31 mouse cellular contexts compared by ENCODE assay signal in the genomic region with DNA sequence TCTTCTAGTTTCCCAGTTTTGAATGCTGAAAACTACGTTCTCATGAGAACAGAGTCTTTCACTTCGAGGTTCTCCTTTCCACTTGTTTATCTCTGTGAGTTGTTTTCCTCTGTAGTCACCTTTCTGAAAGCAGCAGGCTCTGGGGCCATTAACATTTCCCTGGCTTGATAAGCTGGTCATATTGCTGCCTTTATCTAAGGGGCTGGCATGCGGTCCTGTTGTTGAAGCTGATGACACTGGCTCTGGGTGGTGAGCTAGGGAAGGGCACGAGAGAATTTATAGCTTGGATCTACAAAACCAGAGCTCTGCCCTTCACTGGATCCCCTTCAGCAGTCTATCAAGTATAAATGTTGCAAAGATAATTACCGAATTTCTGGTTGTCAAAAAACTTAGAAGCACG. TPM values are rescaled to one million over a fixed set of nuclear protein-coding genes. Genes with fewer than 3 reads are reported as not detected.
DNase-seq lines count a peak whose midpoint lies in the region; ATAC-seq lines count a peak whose summit lies in the region.
"Had no signal": no experiment of that assay in that cellular context is flagged by ENCODE, and none has a peak within 500 bp of the region (broad histone marks: within the 10 kb centered on the region; RNA-seq: fewer than 3 reads in every experiment).

No protein-coding gene starts in this region.

- ATAC-seq in heart, embryonic 15.5 days (replicated peaks; ENCODE audit: insufficient number of reproducible peaks, insufficient read depth, low FRiP score, low read depth): peak; percentile 82
- no peak for ATAC-seq in erythroid progenitor cell, adult 5-6 weeks (replicated peaks; ENCODE audit: low FRiP score, poor library complexity, severe bottlenecking)
- no peak for ATAC-seq in frontal cortex, adult (ENCODE audit: low TSS enrichment)
- ATAC-seq: forebrain, embryonic 13.5 days; liver, embryonic 12.5 days; liver, postnatal 0 days had no signal

- H3K4me3 ChIP-seq in heart, embryonic 10.5 days: no peak overlapping the region
- no peak overlapping the region for H3K4me3 ChIP-seq in heart, embryonic 15.5 days
- H3K4me3 ChIP-seq: embryonic facial prominence, embryonic 10.5 days; embryonic facial prominence, embryonic 15.5 days; forebrain, embryonic 13.5 days; layer of hippocampus, adult 2 months; liver, embryonic 12.5 days; megakaryocyte, embryonic 14.5 days; midbrain, embryonic 12.5 days; myocyte; neural tube, embryonic 12.5 days had no signal

- DNase-seq in heart, adult 18-20 months: peak; percentile 67 to 79
- DNase-seq in heart, embryonic 10.5 days (ENCODE audit: low spot score): peak; percentile 68
- peak; percentile 63 for DNase-seq in heart, postnatal 4 days
- DNase-seq in left cerebral cortex, adult 11 months (ENCODE audit: low spot score): no peak
- no peak for DNase-seq in c-Kit-positive CD71-positive TER-119-positive erythroid progenitor cells, embryonic 14.5 days (ENCODE audit: low spot score)
- DNase-seq: adrenal gland, postnatal 10 days; cerebellum, adult 11-12 months; cerebellum, postnatal 25 days; gastrocnemius, postnatal 25 days; kidney, adult 9 months; kidney, postnatal 25 days; left cerebral cortex, postnatal 4 days; liver, postnatal 0 days; lung, postnatal 4 days; right cerebral cortex, adult 18-20 months; spleen, adult 18-20 months; thymus, postnatal 14 days had no signal

- H3K27me3 ChIP-seq in heart, embryonic 10.5 days (ENCODE audit: insufficient read depth, poor library complexity, severe bottlenecking): no peaks in the 10 kb centered on the region
- no peaks in the 10 kb centered on the region for H3K27me3 ChIP-seq in heart, embryonic 15.5 days
- H3K27me3 ChIP-seq: embryonic facial prominence, embryonic 15.5 days; forebrain, embryonic 13.5 days; liver, embryonic 12.5 days; megakaryocyte, embryonic 14.5 days; midbrain, embryonic 12.5 days; neural tube, embryonic 12.5 days had no signal

- H3K9ac ChIP-seq in heart, embryonic 15.5 days: no peak overlapping the region
- H3K9ac ChIP-seq: embryonic facial prominence, embryonic 15.5 days; forebrain, embryonic 13.5 days; hindbrain, embryonic 14.5 days; liver, embryonic 12.5 days; liver, postnatal 0 days; midbrain, embryonic 12.5 days; neural tube, embryonic 12.5 days had no signal

- peaks cover 6% of the 10 kb centered on the region; the same call in 1 of the 2 replicates for H3K4me1 ChIP-seq in heart, embryonic 10.5 days
- peaks cover 21% of the 10 kb centered on the region for H3K4me1 ChIP-seq in heart, embryonic 15.5 days (replicated peaks)
- H3K4me1 ChIP-seq: embryonic facial prominence, embryonic 10.5 days; embryonic facial prominence, embryonic 15.5 days; forebrain, embryonic 13.5 days; liver, embryonic 12.5 days; midbrain, embryonic 12.5 days; neural tube, embryonic 12.5 days had no signal

- H3K36me3 ChIP-seq in heart, embryonic 10.5 days: 0 out of 2 replicates have a peak, but pooled peaks cover 2% of the 10 kb centered on the region
- no peaks in the 10 kb centered on the region for H3K36me3 ChIP-seq in heart, embryonic 15.5 days
- H3K36me3 ChIP-seq: embryonic facial prominence, embryonic 10.5 days; embryonic facial prominence, embryonic 15.5 days; G1E; liver, embryonic 12.5 days; midbrain, embryonic 12.5 days; neural tube, embryonic 12.5 days had no signal

- H3K9me3 ChIP-seq in heart, embryonic 10.5 days: no peaks in the 10 kb centered on the region
- H3K9me3 ChIP-seq in heart, embryonic 15.5 days (replicated peaks): no peaks in the 10 kb centered on the region
- H3K9me3 ChIP-seq: embryonic facial prominence, embryonic 10.5 days; embryonic facial prominence, embryonic 15.5 days; forebrain, embryonic 13.5 days; liver, embryonic 12.5 days; megakaryocyte, embryonic 14.5 days; midbrain, embryonic 12.5 days; neural tube, embryonic 12.5 days had no signal

- 45% methylated on average over 6 of the region's 6 CpGs for WGBS in heart, embryonic 10.5 days
- WGBS in heart, embryonic 15.5 days: 27% methylated on average over 6 of the region's 6 CpGs

- peak overlapping the region; percentile 42 for H3K4me2 ChIP-seq in heart, embryonic 15.5 days
- H3K4me2 ChIP-seq: embryonic facial prominence, embryonic 15.5 days; forebrain, embryonic 13.5 days; hindbrain, embryonic 14.5 days; liver, embryonic 12.5 days; midbrain, embryonic 12.5 days; neural tube, embryonic 12.5 days had no signal

- no peak overlapping the region for H3K27ac ChIP-seq in heart, embryonic 10.5 days
- H3K27ac ChIP-seq in heart, embryonic 15.5 days: peak overlapping the region; percentile 80
- H3K27ac ChIP-seq: embryonic facial prominence, embryonic 10.5 days; embryonic facial prominence, embryonic 15.5 days; forebrain, embryonic 13.5 days; hindbrain, embryonic 14.5 days; layer of hippocampus, adult 2 months; liver, embryonic 12.5 days; midbrain, embryonic 12.5 days; neural tube, embryonic 12.5 days had no signal

RNA-seq across cellular contexts. Expression of a gene that starts 24.6 kb away (rescaled TPM):
- total RNA-seq in heart, adult 18-20 months (2021): 10 to 100 TPM; 66.6 to 70.3 TPM
- 7.3 and 7.5 TPM in 2 replicates for polyA plus RNA-seq in heart, embryonic 10.5 days (2016; fragmentation: Nextera tagmentation; extraction: Ambion mirVana)
- 11.2 and 13.0 TPM in 2 replicates for polyA plus RNA-seq in heart, embryonic 15.5 days (2015; fragmentation: Nextera tagmentation; extraction: Ambion mirVana)
- 10 to 100 TPM; 56.1 to 57.0 TPM for total RNA-seq in heart, postnatal 4 days (2021)
- not detected in 2 replicates for total RNA-seq in erythroid progenitor cell, adult 5-6 weeks (2015; ENCODE audit: low replicate concordance)
- total RNA-seq in erythroid progenitor cell, adult 5-6 weeks (2017; ENCODE audit: low replicate concordance): not detected in 2 replicates
- polyA plus RNA-seq: G1E, myocyte had no signal

Comparison
In these comparisons a context has a peak if more than half of its experiments do, and no peak if none do; other contexts are left out.
1. DNase-seq: peak in heart, adult 18-20 months (2 of 2), heart, embryonic 10.5 days (single experiment) and heart, postnatal 4 days (single experiment); none in left cerebral cortex, adult 11 months (single experiment) and c-Kit-positive CD71-positive TER-119-positive erythroid progenitor cells, embryonic 14.5 days (single experiment).
2. RNA of a gene that starts 24.6 kb away (total RNA-seq): 66.6 to 70.3 TPM in heart, adult 18-20 months and 56.1 to 57.0 TPM in heart, postnatal 4 days; not detected in erythroid progenitor cell, adult 5-6 weeks; every median in the first group is over 10 times any median in the second.